Mouse (Mus musculus) embryonic fibroblast, embryonic 13.5 days (primary cell): ENCODE measurements around the gene Nup43. TPM values are rescaled to one million over a fixed set of nuclear protein-coding genes. Genes with fewer than 3 reads are reported as not detected.

Experiments used
- H3K27ac ChIP-seq: 2 replicates; pipeline ENCODE4 v1.5.1; 2012; ENCODE audit warnings: low read length, control low read depth, inconsistent platforms; ENCODE audit not compliant: insufficient read depth
- H3K4me1 ChIP-seq: 2 replicates; pipeline ENCODE4 v1.6.1; 2011; ENCODE audit warnings: low read length; ENCODE audit not compliant: control insufficient read depth, insufficient read depth
- H3K4me3 ChIP-seq: 2 replicates; pipeline ENCODE4 v1.5.1; 2011; ENCODE audit warnings: mild to moderate bottlenecking, control low read depth, low read length; ENCODE audit not compliant: insufficient read depth
- CTCF ChIP-seq: IDR thresholded peaks from 2 replicates; pipeline ENCODE4 v1.5.1; 2011; ENCODE audit warnings: mild to moderate bottlenecking, control low read depth, low read length, moderate library complexity, borderline replicate concordance; ENCODE audit not compliant: insufficient read depth
- POLR2A ChIP-seq: IDR thresholded peaks from 2 replicates; pipeline ENCODE4 v1.6.1; 2011; ENCODE audit warnings: low read depth, mild to moderate bottlenecking, control low read depth, low read length, moderate library complexity
- polyA plus RNA-seq: library from polyadenylated mRNA; stranded (reverse); fragments of >200 nt; gene quantifications from 2 replicates; pipeline ENCODE4 v1.2.4, GENCODE M21; 2011; ENCODE audit warnings: low read depth; ENCODE audit not compliant: missing spikeins, insufficient read length

The Nup43 gene
- polyA plus RNA-seq, 1 experiment = 25.6 TPM

- peak overlapping the region; percentile 52; the same call in 1 of the 2 replicates for H3K27ac ChIP-seq
- no peaks in the 10 kb centered on the region for H3K4me1 ChIP-seq
- peak overlapping the region; percentile 85 for H3K4me3 ChIP-seq
- TF ChIP-seq POLR2A (no peak), CTCF (no peak)
These were observed 59.2 kb downstream of the Nup43 start for GRCm38 (mm10) chr10:7726501-7726812.

GRCm38 (mm10) chr10:7727011-7727410 is 59.7 kb downstream of the Nup43 start:
- TF ChIP-seq CTCF = no peak
- TF ChIP-seq POLR2A = no peak
- no peak overlapping the region for H3K27ac ChIP-seq
- no peaks in the 10 kb centered on the region for H3K4me1 ChIP-seq
- H3K4me3 ChIP-seq = peak overlapping the region; percentile 85

Other genes with a start within 250 kb of the Nup43 start
- 5.4 and 8.1 TPM in 2 replicates for gene Ulbp1, start 193.9 kb upstream of the Nup43 start, polyA plus RNA-seq
- 9.0 and 12.2 TPM in 2 replicates for gene Lrp11, start 77.7 kb upstream of the Nup43 start, polyA plus RNA-seq
- 74.0 and 95.3 TPM in 2 replicates for gene Pcmt1, start 13.6 kb downstream of the Nup43 start, polyA plus RNA-seq
- 51.7 and 55.3 TPM in 2 replicates for gene Lats1, start 13.7 kb downstream of the Nup43 start, polyA plus RNA-seq
- gene Katna1, start 58.5 kb downstream of the Nup43 start, polyA plus RNA-seq = 34.4 and 42.3 TPM in 2 replicates
- gene Ginm1, start 125.3 kb downstream of the Nup43 start, polyA plus RNA-seq = 84.8 and 95.7 TPM in 2 replicates
- 27.3 and 30.4 TPM in 2 replicates for gene Ppil4, start 125.4 kb downstream of the Nup43 start, polyA plus RNA-seq
- gene Zc3h12d, start 165.0 kb downstream of the Nup43 start, polyA plus RNA-seq = not detected in 2 replicates